ENCODE assay signal across 28 mouse cellular contexts in the genomic region with DNA sequence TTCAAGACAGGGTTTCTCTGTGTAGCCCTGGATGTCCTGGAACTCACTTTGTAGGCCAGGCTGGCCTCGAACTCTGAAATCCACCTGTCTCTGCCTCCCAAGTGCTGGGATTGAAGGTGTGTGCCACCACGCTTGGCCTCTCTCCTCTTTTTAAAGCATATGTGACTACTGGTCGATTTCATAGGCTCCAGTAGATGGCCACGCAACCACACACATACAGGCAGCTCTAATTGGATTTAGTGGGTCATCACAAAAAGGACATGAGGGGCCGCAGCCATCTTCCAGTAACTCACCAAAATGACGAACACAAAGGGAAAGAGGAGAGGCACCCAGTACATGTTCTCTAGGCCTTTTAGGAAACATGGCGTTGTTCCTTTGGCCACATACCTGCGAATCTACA. TPM values are rescaled to one million over a fixed set of nuclear protein-coding genes. Genes with fewer than 3 reads are reported as not detected.
DNase-seq lines count a peak whose midpoint lies in the region; ATAC-seq and TF ChIP-seq lines count a peak whose summit lies in the region.
"Not testable (repeated sequence)": the region's sequence is repeated elsewhere in the genome, so short reads cannot be mapped to it uniquely, and the experiment has no call there.
"Had no signal": no experiment of that assay in that cellular context is flagged by ENCODE, and none has a peak within 500 bp of the region (broad histone marks: within the 10 kb centered on the region; RNA-seq: fewer than 3 reads in every experiment).

No protein-coding gene starts in this region.

- not testable (repeated sequence) for H3K9me3 ChIP-seq in heart, postnatal 0 days (replicated peaks; ENCODE audit: control insufficient read depth, low read length); liver, postnatal 0 days (ENCODE audit: low read length)

- TF ChIP-seq POLR2A in cortical plate, adult 2 months (IDR thresholded peaks at IDR 0.05; ENCODE audit: extremely low read depth, insufficient read depth, low read length); kidney, adult 2 months (IDR thresholded peaks at IDR 0.05; ENCODE audit: low read depth, low read length): not testable (repeated sequence)

- H3K36me3 ChIP-seq in heart, postnatal 0 days (replicated peaks; ENCODE audit: control insufficient read depth, insufficient read depth, low read length); kidney, adult 2 months (ENCODE audit: control insufficient read depth, insufficient read depth, low read length); liver, postnatal 0 days (replicated peaks; ENCODE audit: insufficient read depth, low read length): not testable (repeated sequence)

- ATAC-seq in heart, postnatal 0 days (ENCODE audit: insufficient read depth, low read depth); liver, postnatal 0 days: not testable (repeated sequence)

- H3K4me2 ChIP-seq in heart, postnatal 0 days (ENCODE audit: low read depth, low read length); liver, postnatal 0 days (ENCODE audit: low read depth, low read length): not testable (repeated sequence)

- DNase-seq in 416B (ENCODE audit: low read depth) = peak; percentile 52
- peak; percentile 35 for DNase-seq in NIH3T3 (ENCODE audit: low read depth)
- not testable (repeated sequence) for DNase-seq in heart, postnatal 0 days (ENCODE audit: low spot score); kidney, adult 2 months; liver, postnatal 0 days
- peak; percentile 44 for DNase-seq in retina, postnatal 1 day

- not testable (repeated sequence) for TF ChIP-seq EP300 in heart, postnatal 0 days (IDR thresholded peaks at IDR 0.05; ENCODE audit: low read depth); liver, postnatal 0 days (IDR thresholded peaks at IDR 0.05; ENCODE audit: low read depth)

- WGBS in heart, postnatal 0 days = 62% methylated on average over 8 of the region's 8 CpGs
- WGBS in kidney, adult 2 months = 73% methylated on average over 8 of the region's 8 CpGs
- WGBS in liver, postnatal 0 days (ENCODE audit: insufficient replicate concordance) = 73% methylated on average over 8 of the region's 8 CpGs

- H3K27me3 ChIP-seq in heart, postnatal 0 days (ENCODE audit: control insufficient read depth, insufficient read depth, low read length); kidney, adult 2 months (replicated peaks; ENCODE audit: control insufficient read depth, insufficient read depth, low read length); liver, postnatal 0 days (ENCODE audit: insufficient read depth, low read length): not testable (repeated sequence)

- H3K4me3 ChIP-seq in cortical plate, adult 2 months (ENCODE audit: insufficient read depth, low read length); heart, postnatal 0 days (ENCODE audit: low read depth, low read length); kidney, adult 2 months (ENCODE audit: insufficient read depth, low read depth, low read length); liver, postnatal 0 days (ENCODE audit: low read depth, low read length): not testable (repeated sequence)

- not testable (repeated sequence) for H3K27ac ChIP-seq in cortical plate, adult 2 months (ENCODE audit: insufficient read depth, low read length); heart, postnatal 0 days (ENCODE audit: low read depth); kidney, adult 2 months (ENCODE audit: insufficient read depth, low read depth, low read length); liver, postnatal 0 days (ENCODE audit: low read depth)

- H3K9ac ChIP-seq in heart, postnatal 0 days (replicated peaks; ENCODE audit: low read depth, low read length); liver, postnatal 0 days (replicated peaks): not testable (repeated sequence)

- TF ChIP-seq CTCF in cortical plate, adult 2 months (IDR thresholded peaks at IDR 0.05; ENCODE audit: extremely low read depth, insufficient read depth, low read length) = 0 out of 2 replicates have a peak, but pooled peaks have one; percentile 13
- peak; percentile 37 for TF ChIP-seq CTCF in heart, postnatal 0 days (IDR thresholded peaks at IDR 0.05; ENCODE audit: low read depth)
- peak; percentile 37; the same call in 1 of the 2 replicates for TF ChIP-seq CTCF in kidney, adult 2 months (conservative IDR thresholded peaks at IDR 0.05; ENCODE audit: insufficient read depth, insufficient read length, low read depth, low read length)
- TF ChIP-seq CTCF in liver, postnatal 0 days (IDR thresholded peaks at IDR 0.05; ENCODE audit: low read depth) = peak; percentile 43

- H3K4me1 ChIP-seq in cortical plate, adult 2 months (ENCODE audit: control insufficient read depth, insufficient read depth, low read length) = not testable (repeated sequence)
- H3K4me1 ChIP-seq in heart, postnatal 0 days (ENCODE audit: control insufficient read depth, insufficient read depth) = peaks cover 10% of the 10 kb centered on the region
- H3K4me1 ChIP-seq in kidney, adult 2 months (ENCODE audit: control insufficient read depth, insufficient read depth, low read length) = peaks cover 10% of the 10 kb centered on the region
- H3K4me1 ChIP-seq in liver, postnatal 0 days (ENCODE audit: insufficient read depth) = peaks cover 14% of the 10 kb centered on the region

RNA-seq across cellular contexts. Expression of a gene that starts 3.7 kb away (rescaled TPM):
- 76.3 and 76.4 TPM in 2 replicates for polyA plus RNA-seq in cortical plate, adult 2 months (2012; rRNA removed)
- total RNA-seq in heart, postnatal 0 days (2014; rRNA removed; ENCODE audit: low replicate concordance) = 17.2 and 25.4 TPM in 2 replicates
- 9.6 and 9.7 TPM in 2 replicates for polyA plus RNA-seq in heart, postnatal 0 days (2015; fragmentation: Nextera tagmentation; extraction: Ambion mirVana)
- polyA plus RNA-seq in kidney, adult 2 months (2012; rRNA removed) = 38.3 and 42.7 TPM in 2 replicates
- 9.0 and 9.2 TPM in 2 replicates for polyA plus RNA-seq in liver, postnatal 0 days (2015; fragmentation: Nextera tagmentation; extraction: Ambion mirVana)

RNA-seq across cellular contexts. Expression of a gene that starts 18.5 kb away (rescaled TPM):
- polyA plus RNA-seq in cortical plate, adult 2 months (2012; rRNA removed) = 10.5 and 11.1 TPM in 2 replicates
- total RNA-seq in heart, postnatal 0 days (2014; rRNA removed; ENCODE audit: low replicate concordance) = 86.0 and 116 TPM in 2 replicates
- 62.9 and 65.8 TPM in 2 replicates for polyA plus RNA-seq in heart, postnatal 0 days (2015; fragmentation: Nextera tagmentation; extraction: Ambion mirVana)
- 33.9 and 34.4 TPM in 2 replicates for polyA plus RNA-seq in kidney, adult 2 months (2012; rRNA removed)
- 59.5 and 64.3 TPM in 2 replicates for polyA plus RNA-seq in liver, postnatal 0 days (2015; fragmentation: Nextera tagmentation; extraction: Ambion mirVana)

RNA-seq across cellular contexts. Expression of a gene that starts 32.3 kb away (rescaled TPM):
- 68.9 and 71.6 TPM in 2 replicates for polyA plus RNA-seq in cortical plate, adult 2 months (2012; rRNA removed)
- total RNA-seq in heart, postnatal 0 days (2014; rRNA removed; ENCODE audit: low replicate concordance) = 2.0 and 2.1 TPM in 2 replicates
- polyA plus RNA-seq in heart, postnatal 0 days (2015; fragmentation: Nextera tagmentation; extraction: Ambion mirVana) = 0.93 and 1.0 TPM in 2 replicates
- polyA plus RNA-seq in kidney, adult 2 months (2012; rRNA removed) = 176 and 197 TPM in 2 replicates
- polyA plus RNA-seq in liver, postnatal 0 days (2015; fragmentation: Nextera tagmentation; extraction: Ambion mirVana) = 27.3 and 30.0 TPM in 2 replicates

RNA-seq across cellular contexts. Expression of a gene that starts 44.4 kb away (rescaled TPM):
- not detected in 2 replicates for polyA plus RNA-seq in cortical plate, adult 2 months (2012; rRNA removed)
- total RNA-seq in heart, postnatal 0 days (2014; rRNA removed; ENCODE audit: low replicate concordance) = not detected in 2 replicates
- not detected in 2 replicates for polyA plus RNA-seq in heart, postnatal 0 days (2015; fragmentation: Nextera tagmentation; extraction: Ambion mirVana)
- 0.61 TPM in 1 of 2 replicates, not detected in the other for polyA plus RNA-seq in kidney, adult 2 months (2012; rRNA removed)
- polyA plus RNA-seq in liver, postnatal 0 days (2015; fragmentation: Nextera tagmentation; extraction: Ambion mirVana) = not detected in 2 replicates
- total RNA-seq: common myeloid progenitor, adult 5-6 weeks; G1E; gastrocnemius, adult 18-20 months; gastrocnemius, postnatal 14 days; heart, adult 8-10 months; heart, postnatal 10 days; heart, postnatal 36 days had no signal
- polyA plus RNA-seq: activated CD4-positive, CD25-positive, alpha-beta regulatory T cell, adult 4 months; embryonic facial prominence, embryonic 10.5 days; erythroblast, embryonic 14.5 days; forebrain, embryonic 12.5 days; forebrain, embryonic 15.5 days; G1E; heart, embryonic 11.5 days; heart, embryonic 14.5 days; hindbrain, embryonic 10.5 days; hindbrain, embryonic 13.5 days; hindbrain, embryonic 16.5 days; inflammation-experienced regulatory T-cells, adult 6 months; intestine, embryonic 16.5 days had no signal

RNA-seq across cellular contexts. Expression of a gene that starts 50.1 kb away (rescaled TPM):
- polyA plus RNA-seq in cortical plate, adult 2 months (2012; rRNA removed) = 0.44 TPM in 1 of 2 replicates, not detected in the other
- not detected in 2 replicates for total RNA-seq in heart, postnatal 0 days (2014; rRNA removed; ENCODE audit: low replicate concordance)
- polyA plus RNA-seq in heart, postnatal 0 days (2015; fragmentation: Nextera tagmentation; extraction: Ambion mirVana) = not detected in 2 replicates
- polyA plus RNA-seq in kidney, adult 2 months (2012; rRNA removed) = not detected in 2 replicates
- not detected in 2 replicates for polyA plus RNA-seq in liver, postnatal 0 days (2015; fragmentation: Nextera tagmentation; extraction: Ambion mirVana)
- total RNA-seq: adrenal gland, postnatal 36 days; common myeloid progenitor, adult 5-6 weeks; G1E; gastrocnemius, adult 18-20 months; gastrocnemius, postnatal 14 days; gastrocnemius, postnatal 4 days; heart, adult 8-10 months; heart, postnatal 10 days; heart, postnatal 36 days had no signal
- polyA plus RNA-seq: activated CD4-positive, CD25-positive, alpha-beta regulatory T cell, adult 4 months; embryonic facial prominence, embryonic 10.5 days; erythroblast, embryonic 14.5 days; forebrain, embryonic 12.5 days; forebrain, embryonic 15.5 days; G1E; heart, embryonic 11.5 days; heart, embryonic 14.5 days; hindbrain, embryonic 10.5 days; hindbrain, embryonic 13.5 days; hindbrain, embryonic 16.5 days; inflammation-experienced regulatory T-cells, adult 6 months; intestine, embryonic 16.5 days had no signal

Comparison
In these comparisons a context has a peak if more than half of its experiments do, and no peak if none do; other contexts are left out.
1. RNA of a gene that starts 32.3 kb away (polyA plus RNA-seq): 176 to 197 TPM in kidney, adult 2 months, 68.9 to 71.6 TPM in cortical plate, adult 2 months and 27.3 to 30.0 TPM in liver, postnatal 0 days; 0.93 to 1.0 TPM in heart, postnatal 0 days; every median in the first group is over 10 times any median in the second.
2. Peak in every context shown above with its lines, with median percentiles within 50 percentile points of each other: CTCF ChIP-seq.